Mouse (Mus musculus): ENCODE data around the gene Rbm20.

GRCm38 (mm10) chr19:53696079-53696478, 19.0 kb downstream of the Rbm20 start:
- TF ChIP-seq CTCF (IDR thresholded peaks at IDR 0.05; ENCODE audit: low read depth), result no peak
- TF ChIP-seq EP300 (IDR thresholded peaks at IDR 0.05; ENCODE audit: low read depth), result no peak
